ENCODE assay signal across 12 mouse cellular contexts in the genomic region with DNA sequence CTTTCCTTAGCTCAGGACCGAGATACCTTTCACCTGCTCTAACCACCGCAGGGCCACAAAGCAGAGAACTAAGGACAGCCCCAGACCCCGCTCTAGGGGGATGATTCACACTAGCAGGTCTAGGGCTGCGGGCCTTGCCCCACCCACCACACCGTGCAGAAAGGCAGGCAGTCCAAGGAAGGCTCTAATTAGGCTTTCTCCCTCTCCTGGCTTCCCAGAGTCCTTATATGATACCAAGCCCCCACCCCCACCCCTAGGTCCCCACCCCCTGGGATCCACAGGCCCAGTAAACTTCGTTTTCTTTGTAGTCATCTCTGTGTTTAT. TPM values are rescaled to one million over a fixed set of nuclear protein-coding genes. Genes with fewer than 3 reads are reported as not detected.
DNase-seq lines count a peak whose midpoint lies in the region; ATAC-seq and TF ChIP-seq lines count a peak whose summit lies in the region.
"Had no signal": no experiment of that assay in that cellular context is flagged by ENCODE, and none has a peak within 500 bp of the region (broad histone marks: within the 10 kb centered on the region; RNA-seq: fewer than 3 reads in every experiment).

No protein-coding gene starts in this region.

- H3K9me3 ChIP-seq in kidney, postnatal 0 days (replicated peaks; ENCODE audit: low read length): no peaks in the 10 kb centered on the region
- H3K9me3 ChIP-seq in forebrain, embryonic 10.5 days: no peaks in the 10 kb centered on the region
- H3K9me3 ChIP-seq in hindbrain, embryonic 13.5 days: no peaks in the 10 kb centered on the region
- no peaks in the 10 kb centered on the region for H3K9me3 ChIP-seq in midbrain, embryonic 16.5 days (replicated peaks; ENCODE audit: control insufficient read depth, low read length, poor library complexity, severe bottlenecking)
- H3K9me3 ChIP-seq: G1E had no signal

- WGBS in kidney, postnatal 0 days: 28% methylated on average over 6 of the region's 6 CpGs
- WGBS in forebrain, embryonic 10.5 days: 52% methylated on average over 6 of the region's 6 CpGs
- 65% methylated on average over 6 of the region's 6 CpGs for WGBS in hindbrain, embryonic 13.5 days
- 69% methylated on average over 6 of the region's 6 CpGs for WGBS in midbrain, embryonic 16.5 days

- H3K9ac ChIP-seq in kidney, postnatal 0 days (ENCODE audit: low read depth, low read length): no peak overlapping the region
- H3K9ac ChIP-seq in hindbrain, embryonic 13.5 days: no peak overlapping the region
- no peak overlapping the region for H3K9ac ChIP-seq in midbrain, embryonic 16.5 days (ENCODE audit: low read depth, low read length)

- H3K27ac ChIP-seq in kidney, postnatal 0 days: no peak overlapping the region
- H3K27ac ChIP-seq in forebrain, embryonic 10.5 days: peak overlapping the region; percentile 69
- H3K27ac ChIP-seq in hindbrain, embryonic 13.5 days: no peak overlapping the region; the same call in 1 of the 2 replicates
- H3K27ac ChIP-seq in midbrain, embryonic 16.5 days (ENCODE audit: low read length): no peak overlapping the region
- H3K27ac ChIP-seq: macrophage had no signal

- peak; percentile 55 for ATAC-seq in kidney, postnatal 0 days (replicated peaks; ENCODE audit: low FRiP score, low read depth)
- ATAC-seq in hindbrain, embryonic 13.5 days (ENCODE audit: low FRiP score): 0 out of 2 replicates have a peak, but pooled peaks have one; percentile 25
- ATAC-seq in midbrain, embryonic 16.5 days: 0 out of 2 replicates have a peak, but pooled peaks have one; percentile 36

- H3K4me1 ChIP-seq in kidney, postnatal 0 days (replicated peaks; ENCODE audit: insufficient read depth, low read length): peaks cover 10% of the 10 kb centered on the region; the same call in 1 of the 2 replicates
- H3K4me1 ChIP-seq in forebrain, embryonic 10.5 days: peaks cover 41% of the 10 kb centered on the region
- peaks cover 38% of the 10 kb centered on the region for H3K4me1 ChIP-seq in hindbrain, embryonic 13.5 days (replicated peaks)
- peaks cover 8% of the 10 kb centered on the region for H3K4me1 ChIP-seq in midbrain, embryonic 16.5 days (ENCODE audit: control insufficient read depth, insufficient read depth, low read length)

- no peaks in the 10 kb centered on the region for H3K27me3 ChIP-seq in kidney, postnatal 0 days (ENCODE audit: insufficient read depth, low read length)
- H3K27me3 ChIP-seq in forebrain, embryonic 10.5 days (ENCODE audit: poor library complexity, severe bottlenecking): no peaks in the 10 kb centered on the region
- no peaks in the 10 kb centered on the region for H3K27me3 ChIP-seq in hindbrain, embryonic 13.5 days
- no peaks in the 10 kb centered on the region for H3K27me3 ChIP-seq in midbrain, embryonic 16.5 days (ENCODE audit: control insufficient read depth, insufficient read depth, low read depth, low read length)

- H3K4me3 ChIP-seq in kidney, postnatal 0 days (replicated peaks; ENCODE audit: low read depth, low read length): no peak overlapping the region
- no peak overlapping the region for H3K4me3 ChIP-seq in forebrain, embryonic 10.5 days
- H3K4me3 ChIP-seq in hindbrain, embryonic 13.5 days: no peak overlapping the region
- H3K4me3 ChIP-seq in midbrain, embryonic 16.5 days (ENCODE audit: low read depth, low read length): no peak overlapping the region

- no peak for TF ChIP-seq CTCF in kidney, postnatal 0 days (IDR thresholded peaks at IDR 0.05; ENCODE audit: low read depth)

- H3K4me2 ChIP-seq in kidney, postnatal 0 days (ENCODE audit: low read length): no peak overlapping the region
- H3K4me2 ChIP-seq in hindbrain, embryonic 13.5 days: no peak overlapping the region
- H3K4me2 ChIP-seq in midbrain, embryonic 16.5 days (ENCODE audit: low read length): no peak overlapping the region

- H3K36me3 ChIP-seq in kidney, postnatal 0 days (ENCODE audit: insufficient read depth, low read length): no peaks in the 10 kb centered on the region
- H3K36me3 ChIP-seq in forebrain, embryonic 10.5 days (replicated peaks): no peaks in the 10 kb centered on the region
- no peaks in the 10 kb centered on the region for H3K36me3 ChIP-seq in hindbrain, embryonic 13.5 days
- no peaks in the 10 kb centered on the region for H3K36me3 ChIP-seq in midbrain, embryonic 16.5 days (ENCODE audit: control insufficient read depth, insufficient read depth, low read length)
- H3K36me3 ChIP-seq: G1E had no signal

- DNase-seq in kidney, postnatal 0 days (ENCODE audit: low spot score): no peak
- no peak for DNase-seq in kidney, postnatal 36 days
- no peak for DNase-seq in forebrain, embryonic 10.5 days (ENCODE audit: extremely low spot score, low spot score)
- no peak for DNase-seq in ovary, postnatal 36 days (ENCODE audit: low spot score)
- DNase-seq in ovary, postnatal 10 days (ENCODE audit: low spot score): no peak
- DNase-seq: adrenal gland, adult 2 months; kidney, postnatal 10 days; liver had no signal

RNA-seq across cellular contexts. Expression of gene Kif5c, which starts 48.4 kb away (rescaled TPM):
- polyA plus RNA-seq in kidney, postnatal 0 days (2015; fragmentation: Nextera tagmentation; extraction: Ambion mirVana): 2.7 TPM in 2 replicates
- 30.9 and 35.8 TPM in 2 replicates for polyA plus RNA-seq in forebrain, embryonic 10.5 days (2016; fragmentation: Nextera tagmentation; extraction: Ambion mirVana)
- 178 and 186 TPM in 2 replicates for polyA plus RNA-seq in hindbrain, embryonic 13.5 days (2015; fragmentation: Nextera tagmentation; extraction: Ambion mirVana)
- polyA plus RNA-seq in midbrain, embryonic 16.5 days (2015; fragmentation: Nextera tagmentation; extraction: Ambion mirVana): 194 and 211 TPM in 2 replicates
